Mouse (Mus musculus): Measurements from ENCODE around the gene Mansc4. TPM values are rescaled to one million over a fixed set of nuclear protein-coding genes. Genes with fewer than 3 reads are reported as not detected.

Gene Mansc4
- polyA plus RNA-seq, 1 experiment from 2014 or later = 2.6 TPM

GRCm38 (mm10) chr6:147090191-147090590 lies 3.4 kb upstream of the Mansc4 start:
- H3K27me3 ChIP-seq (replicated peaks; ENCODE audit: control insufficient read depth, insufficient read depth, low read length) = no peaks in the 10 kb centered on the region
- H3K27ac ChIP-seq (ENCODE audit: low read depth) = no peak overlapping the region
- no peak for ATAC-seq (replicated peaks; ENCODE audit: low FRiP score, low TSS enrichment, low read depth)
- no peaks in the 10 kb centered on the region for H3K9me3 ChIP-seq (ENCODE audit: control insufficient read depth, low read length)
- WGBS = 75% methylated on average over 5 of the region's 5 CpGs
- peaks cover 9% of the 10 kb centered on the region; the same call in 1 of the 2 replicates for H3K36me3 ChIP-seq (ENCODE audit: control insufficient read depth, insufficient read depth, low read length)
- peak overlapping the region; percentile 92; the same call in 1 of the 2 replicates for H3K4me2 ChIP-seq (ENCODE audit: low read length)
- no peak overlapping the region for H3K9ac ChIP-seq (ENCODE audit: low read length)
- DNase-seq (ENCODE audit: low spot score) = no peak
- peaks cover 34% of the 10 kb centered on the region for H3K4me1 ChIP-seq (replicated peaks; ENCODE audit: control insufficient read depth, insufficient read depth, low read length)
- no peak overlapping the region for H3K4me3 ChIP-seq (ENCODE audit: low read depth, low read length)

- DNase-seq (ENCODE audit: low spot score) (no peak), ATAC-seq (replicated peaks; ENCODE audit: low FRiP score, low TSS enrichment, low read depth) (no peak)
- H3K9ac ChIP-seq (ENCODE audit: low read length) = no peak overlapping the region
- WGBS = 84% methylated on average over 3 of the region's 3 CpGs
- no peak overlapping the region for H3K4me3 ChIP-seq (ENCODE audit: low read depth, low read length)
- H3K9me3 ChIP-seq (ENCODE audit: control insufficient read depth, low read length) = no peaks in the 10 kb centered on the region
- H3K36me3 ChIP-seq (ENCODE audit: control insufficient read depth, insufficient read depth, low read length) = no peaks in the 10 kb centered on the region
- no peak overlapping the region for H3K27ac ChIP-seq (ENCODE audit: low read depth)
- peaks cover 28% of the 10 kb centered on the region for H3K4me1 ChIP-seq (replicated peaks; ENCODE audit: control insufficient read depth, insufficient read depth, low read length)
- no peaks in the 10 kb centered on the region for H3K27me3 ChIP-seq (replicated peaks; ENCODE audit: control insufficient read depth, insufficient read depth, low read length)
- no peak overlapping the region for H3K4me2 ChIP-seq (ENCODE audit: low read length)
These were observed 1.7 kb upstream of the Mansc4 start for GRCm38 (mm10) chr6:147088517-147088916.

GRCm38 (mm10) chr6:147087736-147088135 lies 904 bp upstream of the Mansc4 start:
- H3K27ac ChIP-seq (ENCODE audit: low read depth) = no peak overlapping the region

GRCm38 (mm10) chr6:147085398-147086040 lies 1.3 kb downstream of the Mansc4 start:
- H3K4me1 ChIP-seq (replicated peaks; ENCODE audit: control insufficient read depth, insufficient read depth, low read length) = peaks cover 15% of the 10 kb centered on the region; the same call in 1 of the 2 replicates
- no peak for DNase-seq (ENCODE audit: low spot score)
- no peaks in the 10 kb centered on the region for H3K9me3 ChIP-seq (ENCODE audit: control insufficient read depth, low read length)
- H3K27me3 ChIP-seq (replicated peaks; ENCODE audit: control insufficient read depth, insufficient read depth, low read length) = no peaks in the 10 kb centered on the region
- no peak for ATAC-seq (replicated peaks; ENCODE audit: low FRiP score, low TSS enrichment, low read depth)
- H3K4me2 ChIP-seq (ENCODE audit: low read length) = no peak overlapping the region
- no peak overlapping the region for H3K27ac ChIP-seq (ENCODE audit: low read depth)
- 69% methylated on average over 7 of the region's 7 CpGs for WGBS
- H3K9ac ChIP-seq (ENCODE audit: low read length) = no peak overlapping the region
- no peaks in the 10 kb centered on the region for H3K36me3 ChIP-seq (ENCODE audit: control insufficient read depth, insufficient read depth, low read length)
- no peak overlapping the region for H3K4me3 ChIP-seq (ENCODE audit: low read depth, low read length)

More at GRCm38 (mm10) chr6:147087736-147088135, 904 bp upstream of the Mansc4 start:
- no peaks in the 10 kb centered on the region for H3K36me3 ChIP-seq (ENCODE audit: control insufficient read depth, insufficient read depth, low read length)
- WGBS = 62% methylated on average over 6 of the region's 7 CpGs
- ATAC-seq (replicated peaks; ENCODE audit: low FRiP score, low TSS enrichment, low read depth) (no peak), DNase-seq (ENCODE audit: low spot score) (no peak)
- no peaks in the 10 kb centered on the region for H3K27me3 ChIP-seq (replicated peaks; ENCODE audit: control insufficient read depth, insufficient read depth, low read length)
- H3K9ac ChIP-seq (ENCODE audit: low read length) = no peak overlapping the region
- H3K9me3 ChIP-seq (ENCODE audit: control insufficient read depth, low read length) = no peaks in the 10 kb centered on the region
- H3K4me3 ChIP-seq (ENCODE audit: low read depth, low read length) = no peak overlapping the region
- H3K4me2 ChIP-seq (ENCODE audit: low read length) = no peak overlapping the region
- peaks cover 24% of the 10 kb centered on the region for H3K4me1 ChIP-seq (replicated peaks; ENCODE audit: control insufficient read depth, insufficient read depth, low read length)

- Histone ChIP-seq H3K4me3 (ENCODE audit: low read depth, low read length) (no peak overlapping the region), H3K27ac (ENCODE audit: low read depth) (no peak overlapping the region), H3K36me3 (ENCODE audit: control insufficient read depth, insufficient read depth, low read length) (no peaks in the 10 kb centered on the region), H3K27me3 (replicated peaks; ENCODE audit: control insufficient read depth, insufficient read depth, low read length) (no peaks in the 10 kb centered on the region), H3K4me2 (ENCODE audit: low read length) (no peak overlapping the region), H3K9me3 (ENCODE audit: control insufficient read depth, low read length) (no peaks in the 10 kb centered on the region), H3K4me1 (replicated peaks; ENCODE audit: control insufficient read depth, insufficient read depth, low read length) (no peaks in the 10 kb centered on the region), H3K9ac (ENCODE audit: low read length) (no peak overlapping the region)
- ATAC-seq (replicated peaks; ENCODE audit: low FRiP score, low TSS enrichment, low read depth) (no peak), DNase-seq (ENCODE audit: low spot score) (no peak)
- 93% methylated on average over 10 of the region's 10 CpGs for WGBS
These were observed 6.9 kb downstream of the Mansc4 start for GRCm38 (mm10) chr6:147079919-147080318.

GRCm38 (mm10) chr6:147076878-147077277 lies 10.0 kb downstream of the Mansc4 start:
- Histone ChIP-seq H3K4me1 (replicated peaks; ENCODE audit: control insufficient read depth, insufficient read depth, low read length) (no peaks in the 10 kb centered on the region), H3K4me3 (ENCODE audit: low read depth, low read length) (no peak overlapping the region), H3K9me3 (ENCODE audit: control insufficient read depth, low read length) (no peaks in the 10 kb centered on the region), H3K36me3 (ENCODE audit: control insufficient read depth, insufficient read depth, low read length) (peaks cover 7% of the 10 kb centered on the region), H3K9ac (ENCODE audit: low read length) (no peak overlapping the region), H3K4me2 (ENCODE audit: low read length) (no peak overlapping the region), H3K27ac (ENCODE audit: low read depth) (no peak overlapping the region), H3K27me3 (replicated peaks; ENCODE audit: control insufficient read depth, insufficient read depth, low read length) (no peaks in the 10 kb centered on the region)
- WGBS = 78% methylated on average over 8 of the region's 8 CpGs
- ATAC-seq (replicated peaks; ENCODE audit: low FRiP score, low TSS enrichment, low read depth) (no peak), DNase-seq (ENCODE audit: low spot score) (no peak)

- no peak overlapping the region for H3K4me3 ChIP-seq (ENCODE audit: low read depth, low read length)
- DNase-seq (ENCODE audit: low spot score) (no peak), ATAC-seq (replicated peaks; ENCODE audit: low FRiP score, low TSS enrichment, low read depth) (no peak)
- no peaks in the 10 kb centered on the region for H3K4me1 ChIP-seq (replicated peaks; ENCODE audit: control insufficient read depth, insufficient read depth, low read length)
- H3K9me3 ChIP-seq (ENCODE audit: control insufficient read depth, low read length) = no peaks in the 10 kb centered on the region
- no peak overlapping the region for H3K9ac ChIP-seq (ENCODE audit: low read length)
- H3K27me3 ChIP-seq (replicated peaks; ENCODE audit: control insufficient read depth, insufficient read depth, low read length) = no peaks in the 10 kb centered on the region
- H3K4me2 ChIP-seq (ENCODE audit: low read length) = no peak overlapping the region
- H3K36me3 ChIP-seq (ENCODE audit: control insufficient read depth, insufficient read depth, low read length) = peaks cover 17% of the 10 kb centered on the region
- H3K27ac ChIP-seq (ENCODE audit: low read depth) = peak overlapping the region; percentile 68
- 44% methylated on average over 5 of the region's 5 CpGs for WGBS
These were observed 10.9 kb downstream of the Mansc4 start for GRCm38 (mm10) chr6:147075808-147076387.

- H3K9me3 ChIP-seq (ENCODE audit: control insufficient read depth, low read length) = no peaks in the 10 kb centered on the region
- H3K4me3 ChIP-seq (ENCODE audit: low read depth, low read length) = no peak overlapping the region
- ATAC-seq (replicated peaks; ENCODE audit: low FRiP score, low TSS enrichment, low read depth) (no peak), DNase-seq (ENCODE audit: low spot score) (no peak)
- 77% methylated on average over 6 of the region's 6 CpGs for WGBS
- H3K36me3 ChIP-seq (ENCODE audit: control insufficient read depth, insufficient read depth, low read length) = peaks cover 69% of the 10 kb centered on the region
- no peak overlapping the region for H3K4me2 ChIP-seq (ENCODE audit: low read length)
- no peak overlapping the region for H3K9ac ChIP-seq (ENCODE audit: low read length)
- no peaks in the 10 kb centered on the region for H3K27me3 ChIP-seq (replicated peaks; ENCODE audit: control insufficient read depth, insufficient read depth, low read length)
- H3K27ac ChIP-seq (ENCODE audit: low read depth) = no peak overlapping the region
- H3K4me1 ChIP-seq (replicated peaks; ENCODE audit: control insufficient read depth, insufficient read depth, low read length) = no peaks in the 10 kb centered on the region
These were observed 21.9 kb downstream of the Mansc4 start for GRCm38 (mm10) chr6:147064944-147065261.

Measured in intestine, embryonic 14.5 days (tissue).